Mouse (Mus musculus) right cerebral cortex, adult 2 months (tissue): ENCODE data around the gene Tsga10ip.
A peak's percentile ranks its signal among the peaks of the same experiment; 100 is the strongest.

Experiments used
- DNase-seq, 2 experiments: peaks; one replicate each; pipeline ENCODE4 v3.0.0; 2021 to 2022; ENCODE audit warnings: low spot score in 2 of 2

The Tsga10ip gene

DNA sequence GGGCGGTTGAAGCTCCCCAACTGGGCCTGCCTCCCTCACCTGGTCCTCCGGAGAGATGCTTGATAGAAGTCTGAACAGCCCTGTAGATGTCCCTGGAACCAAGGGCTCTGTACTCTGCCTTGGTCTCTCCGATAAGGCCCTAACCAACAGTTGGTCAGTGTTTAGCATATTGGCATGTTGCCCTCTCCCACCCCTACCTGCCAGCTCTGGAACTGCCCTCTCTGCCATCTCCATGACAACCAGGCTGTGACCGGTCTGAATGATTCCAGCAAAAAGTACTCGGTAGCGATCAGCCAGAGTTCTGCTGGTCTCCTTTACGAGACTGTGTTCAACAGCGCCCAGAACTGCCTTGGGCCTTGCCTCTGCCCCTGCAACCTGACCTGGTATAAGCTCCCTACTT is at the start of gene Tsga10ip:
TSS of gene Tsga10ip (minus strand) at position 234 of the 400 bp plus-strand sequence.
- no peak for DNase-seq

DNA sequence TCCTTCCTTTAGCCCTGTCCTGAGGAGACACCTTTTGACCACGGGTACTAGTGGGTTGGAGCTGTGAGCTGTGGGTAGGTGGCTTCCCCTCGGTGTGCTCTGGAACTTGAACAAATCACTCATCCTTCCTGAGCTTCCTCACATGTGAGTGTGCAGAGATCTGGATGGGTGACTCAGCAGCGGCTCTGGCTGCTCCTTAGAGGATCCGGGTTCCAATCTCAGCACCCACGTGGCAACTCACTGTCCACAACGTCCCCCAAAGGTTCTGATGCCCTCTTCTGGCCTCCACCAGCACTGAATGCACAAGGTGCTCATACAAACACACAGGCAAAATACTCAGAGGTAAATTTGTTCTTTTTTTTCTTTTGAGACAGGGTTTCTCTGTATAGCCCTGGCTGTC is 49.4 kb upstream of the Tsga10ip start:
- DNase-seq = no peak

DNA sequence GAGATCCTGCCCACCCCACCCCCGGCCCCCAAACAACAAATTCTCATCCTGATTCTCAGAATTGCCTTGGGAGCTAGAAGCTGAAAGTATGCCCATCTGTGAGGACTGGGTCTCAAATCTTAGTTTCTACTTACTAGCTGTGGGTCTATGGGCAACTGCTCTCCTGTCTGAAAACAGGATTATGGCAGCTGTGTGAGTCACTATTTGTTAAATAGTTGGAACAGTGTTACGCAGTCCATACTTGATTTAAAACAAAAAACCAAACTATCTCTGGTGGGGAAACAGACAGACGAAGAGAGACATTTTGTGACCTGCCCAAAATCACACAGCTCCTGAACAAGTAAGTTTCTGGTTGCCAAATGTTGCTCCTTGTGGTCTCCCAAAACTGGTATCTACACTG is 47.3 kb upstream of the Tsga10ip start:
- DNase-seq = no peak

DNA sequence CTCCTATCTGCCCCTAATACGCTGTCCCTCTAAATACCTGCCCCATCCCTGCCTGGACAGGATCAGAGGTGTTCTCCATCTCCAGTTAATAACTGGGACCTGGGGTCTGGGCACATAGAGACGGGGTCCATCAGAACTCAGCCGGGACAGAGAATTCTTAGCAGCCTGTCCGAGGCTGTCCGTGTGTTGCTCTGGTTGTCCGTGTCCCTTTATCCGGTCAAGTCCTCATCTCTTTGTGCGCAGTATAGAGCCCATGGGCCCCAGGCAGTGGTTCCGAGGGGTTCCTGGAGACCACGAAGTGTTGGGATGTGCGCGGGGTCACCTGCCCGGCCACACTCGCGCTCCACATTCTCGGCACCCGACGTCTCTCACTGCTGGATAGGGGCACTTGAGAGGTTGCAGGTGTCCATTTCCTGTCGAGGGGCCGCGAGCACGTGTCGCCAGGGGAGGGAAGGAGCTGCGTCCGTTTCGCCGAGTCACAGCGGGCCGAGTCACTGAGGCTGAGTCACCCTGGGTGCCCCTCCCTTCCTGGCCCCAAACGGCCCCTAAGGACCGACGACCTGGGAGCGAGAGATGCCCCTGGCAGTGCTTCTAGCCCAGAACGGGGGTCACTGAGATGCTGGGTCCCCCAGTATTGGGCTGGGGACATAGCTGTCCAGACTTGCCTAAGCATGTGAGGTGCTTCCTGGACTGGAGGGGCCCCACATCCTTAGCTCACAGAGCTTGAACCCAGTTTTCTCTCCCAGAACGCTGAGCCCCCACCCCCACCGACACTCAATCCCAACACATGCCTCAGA is 46.2 kb upstream of the Tsga10ip start:
- DNase-seq = no peak

DNA sequence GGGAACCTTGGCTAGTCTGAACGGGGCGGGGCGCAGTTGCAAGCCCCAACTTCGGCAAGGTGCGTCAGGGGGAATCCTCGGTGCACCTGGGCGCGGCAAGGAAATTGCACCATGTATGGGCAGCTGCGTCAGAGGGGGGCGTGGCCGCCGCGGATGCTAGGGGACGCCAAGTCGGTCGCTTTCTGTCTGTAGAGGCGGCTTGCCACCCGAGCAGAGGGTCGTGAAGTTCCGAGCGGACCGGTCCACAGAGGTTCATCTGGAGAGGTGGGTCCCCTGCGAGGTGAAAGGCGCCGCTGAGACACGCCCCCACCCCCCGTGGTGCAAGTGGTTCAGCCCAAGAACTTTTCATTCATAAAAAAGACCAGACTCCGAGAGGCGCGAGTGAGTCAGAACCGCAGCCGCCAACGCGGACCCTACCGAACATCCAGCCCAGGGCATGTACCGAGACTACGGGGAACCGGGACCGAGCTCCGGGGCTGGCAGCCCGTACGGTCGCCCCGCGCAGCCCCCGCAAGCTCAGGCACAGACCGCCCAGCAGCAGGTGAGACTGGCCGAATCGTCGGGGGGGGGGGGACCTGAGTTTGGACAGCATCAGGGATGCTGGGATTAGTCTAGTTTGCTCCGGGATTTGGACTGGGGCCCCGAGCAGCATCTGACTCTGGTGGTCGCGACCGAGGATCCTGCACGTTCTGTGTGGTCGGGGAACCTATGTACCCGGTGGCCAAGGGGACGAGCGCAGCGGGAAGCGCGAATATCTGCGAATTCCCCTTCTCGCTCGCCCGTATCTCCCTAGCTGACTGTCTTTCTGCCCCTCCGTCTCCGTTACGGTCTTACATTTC is 45.4 kb upstream of the Tsga10ip start, which contains the start of gene Fosl1:
TSS of gene Fosl1 (plus strand) at position 33 of the 839 bp plus-strand sequence.
- peak; percentile 74 to 80 for DNase-seq

DNA sequence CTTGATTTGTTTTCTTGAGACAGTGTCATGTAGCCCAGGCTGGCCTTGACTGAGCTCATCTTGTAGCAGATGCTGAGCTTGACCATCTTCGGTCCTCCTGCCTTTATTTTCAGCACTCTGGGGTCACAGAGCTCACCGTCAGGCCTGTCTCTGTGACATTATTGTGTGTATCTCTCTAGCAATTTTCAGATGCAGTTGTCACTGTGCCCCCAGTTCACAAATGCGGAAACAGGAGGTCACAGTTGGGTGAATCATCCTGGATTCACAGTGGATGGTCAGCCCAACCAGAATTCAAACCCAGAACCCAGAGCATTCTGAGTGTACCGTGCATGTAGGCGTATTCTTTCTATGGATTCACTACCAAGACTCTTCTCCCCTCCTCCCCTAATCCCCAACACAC is 43.4 kb upstream of the Tsga10ip start:
- DNase-seq = no peak

DNA sequence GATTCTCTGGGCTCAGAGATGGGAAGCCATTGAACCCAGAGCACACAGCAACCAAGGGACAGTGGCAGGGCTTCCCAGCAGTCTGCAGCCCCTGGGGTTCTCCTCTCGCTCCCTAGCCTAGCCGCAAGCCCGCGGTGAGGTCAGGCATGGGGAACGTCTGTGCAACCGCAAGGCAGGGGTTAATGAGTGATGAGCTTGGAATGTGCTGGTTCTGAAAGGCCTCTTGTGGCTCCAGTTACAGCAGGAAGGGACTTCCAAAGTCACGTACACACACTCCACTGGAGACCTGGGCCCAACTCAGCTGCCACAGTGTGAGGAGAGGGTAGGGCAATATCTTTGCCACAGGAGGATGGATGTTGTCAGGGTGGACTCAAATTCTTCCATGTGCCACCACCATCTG is 42.6 kb upstream of the Tsga10ip start:
- no peak for DNase-seq

DNA sequence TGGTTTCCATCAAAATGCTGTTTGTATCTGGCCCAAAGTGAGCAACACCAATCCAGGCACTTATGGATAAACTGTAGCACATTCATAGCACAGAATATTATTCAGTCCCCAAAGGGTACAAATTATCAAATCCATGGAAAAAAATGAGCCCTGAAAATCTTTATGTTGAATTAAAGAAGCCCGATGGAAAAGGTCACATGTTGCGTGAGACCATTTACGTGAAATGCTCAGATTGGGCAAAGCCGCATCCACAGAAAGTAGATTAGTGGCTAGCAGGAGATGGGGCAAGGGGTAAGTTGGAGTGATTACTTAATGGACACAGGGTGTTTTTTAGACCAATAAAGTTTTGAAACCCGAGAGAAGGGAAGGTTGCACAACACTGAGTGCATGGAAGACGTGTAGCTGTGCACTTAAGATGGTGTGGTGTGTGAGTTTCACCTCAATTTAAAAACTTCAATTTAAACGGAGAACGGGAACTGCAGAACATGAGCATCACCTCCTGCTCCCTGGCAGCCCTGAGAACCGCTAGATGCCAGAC is 42.1 kb upstream of the Tsga10ip start:
- DNase-seq = no peak

DNA sequence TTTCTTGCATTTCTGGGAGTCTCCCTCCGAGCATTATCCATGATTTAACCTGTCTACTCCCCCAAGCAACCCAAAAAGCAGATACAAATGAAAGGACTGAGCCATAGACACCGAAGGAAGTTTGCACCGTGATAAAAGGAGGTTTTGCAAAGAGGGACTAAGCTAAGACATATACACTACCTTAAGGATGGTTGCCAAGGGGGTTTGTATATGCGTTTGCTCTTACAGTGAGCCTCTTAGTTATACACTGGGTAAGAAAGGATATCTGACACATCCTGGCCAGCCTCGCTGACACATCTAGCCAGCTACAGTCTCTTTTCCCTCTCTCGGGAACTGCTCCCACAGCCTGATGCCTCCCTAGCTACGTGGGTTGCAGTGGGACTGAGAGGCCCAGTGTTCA is 31.6 kb upstream of the Tsga10ip start:
- no peak for DNase-seq

DNA sequence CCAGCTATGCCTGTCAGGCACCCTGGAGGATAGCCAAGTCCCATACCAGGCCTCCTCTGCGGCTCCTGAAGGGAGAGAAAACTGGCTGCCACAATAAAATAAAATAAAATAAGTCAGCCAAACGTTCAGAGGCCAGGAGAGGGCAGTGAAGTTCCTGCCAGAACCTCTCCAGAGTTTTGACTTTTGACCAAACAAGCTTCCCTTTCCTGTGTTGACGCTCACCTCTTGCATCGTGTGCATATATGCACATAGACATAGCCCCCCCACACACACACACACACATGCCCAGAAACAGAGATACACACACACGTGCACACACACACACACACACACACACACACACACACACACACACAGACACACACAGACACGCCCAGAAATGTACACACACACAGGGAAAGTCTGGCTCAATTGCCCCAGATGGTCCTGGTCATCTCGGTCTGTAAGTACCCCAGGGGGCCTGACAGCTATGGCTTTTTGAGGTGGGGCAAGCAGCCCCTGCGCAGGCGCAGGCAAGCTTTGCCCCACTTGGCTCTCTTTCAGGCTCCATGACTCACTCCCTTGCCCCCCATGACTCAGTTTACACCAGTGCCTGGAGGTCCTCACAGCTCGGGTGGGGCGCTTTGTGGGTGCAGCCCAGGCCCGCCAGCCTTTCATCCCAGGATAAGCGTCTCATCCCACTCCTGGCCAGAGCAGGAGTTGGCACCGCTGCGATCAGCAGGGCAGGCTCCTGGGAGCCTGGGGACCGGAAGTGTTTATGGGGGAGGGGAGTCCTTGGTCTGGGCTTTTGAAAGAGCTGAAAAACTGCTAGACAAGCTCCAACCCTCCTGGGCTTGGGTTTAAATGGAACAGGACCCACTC is 30.9 kb upstream of the Tsga10ip start:
- DNase-seq = no peak

DNA sequence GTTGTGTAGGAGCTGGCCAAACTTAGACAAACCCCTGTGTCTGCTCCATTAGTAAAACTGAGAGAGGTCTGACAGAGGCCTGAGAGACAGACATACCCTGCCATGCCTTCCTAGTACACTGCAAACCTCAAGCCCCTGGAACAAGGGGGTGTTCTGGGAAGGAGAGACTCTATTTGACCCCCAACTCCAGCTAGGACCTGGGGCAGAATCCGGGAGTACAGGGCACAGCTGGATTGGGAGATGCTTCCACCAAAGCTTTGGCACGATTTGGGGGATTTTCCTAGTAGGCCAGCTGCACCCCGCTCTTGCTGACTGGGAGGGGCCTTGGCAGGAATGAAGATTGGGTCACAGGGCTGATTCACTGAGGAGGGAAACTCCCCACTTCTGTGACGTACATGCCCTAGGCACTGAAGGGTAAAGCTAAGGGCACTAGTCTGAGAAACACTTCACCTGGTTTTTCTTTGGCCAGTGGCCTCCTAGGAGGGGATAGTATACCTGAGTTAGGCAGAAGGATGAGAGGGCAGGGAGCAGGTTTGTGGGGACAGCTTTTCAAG is 29.7 kb upstream of the Tsga10ip start:
- DNase-seq = no peak

DNA sequence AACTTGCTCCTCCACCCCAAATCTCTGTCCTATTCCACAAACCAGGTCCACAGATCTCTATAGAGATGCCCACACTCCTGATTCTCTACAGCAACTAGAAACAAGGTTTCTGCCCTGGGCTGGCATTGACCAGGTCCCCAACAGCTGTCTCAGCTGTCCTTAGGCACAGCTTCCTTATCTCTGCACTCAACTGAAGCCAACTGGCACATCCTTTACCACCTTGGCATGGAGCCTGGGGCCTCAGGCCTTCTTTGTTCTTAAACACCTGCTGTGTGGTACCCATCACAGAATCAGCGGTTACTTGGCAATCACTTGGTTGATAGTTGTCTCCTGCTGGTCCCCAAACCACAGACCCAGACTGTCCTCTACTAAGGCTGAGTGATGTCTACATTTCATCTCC is 28.1 kb upstream of the Tsga10ip start:
- no peak for DNase-seq

DNA sequence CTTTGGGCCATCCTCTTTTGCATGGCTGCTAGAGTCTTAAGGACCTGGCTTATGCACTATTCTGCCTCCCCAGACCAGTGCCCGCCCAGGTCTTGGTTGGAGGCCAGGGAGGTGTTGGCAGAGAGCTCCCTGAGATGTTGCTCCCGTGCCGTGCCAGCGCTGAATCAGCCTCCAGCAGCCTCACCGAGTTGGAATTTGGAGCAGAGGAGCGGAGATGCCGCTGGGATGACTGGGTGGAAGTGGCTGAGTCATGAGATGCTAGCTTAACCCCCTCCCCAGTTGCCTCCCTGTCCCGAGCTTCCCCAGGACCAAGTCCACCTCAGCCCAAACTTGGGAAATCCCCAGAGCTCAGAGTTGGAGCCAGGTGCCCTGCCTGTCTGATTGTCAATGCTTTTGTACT is 27.5 kb upstream of the Tsga10ip start:
- DNase-seq = no peak

DNA sequence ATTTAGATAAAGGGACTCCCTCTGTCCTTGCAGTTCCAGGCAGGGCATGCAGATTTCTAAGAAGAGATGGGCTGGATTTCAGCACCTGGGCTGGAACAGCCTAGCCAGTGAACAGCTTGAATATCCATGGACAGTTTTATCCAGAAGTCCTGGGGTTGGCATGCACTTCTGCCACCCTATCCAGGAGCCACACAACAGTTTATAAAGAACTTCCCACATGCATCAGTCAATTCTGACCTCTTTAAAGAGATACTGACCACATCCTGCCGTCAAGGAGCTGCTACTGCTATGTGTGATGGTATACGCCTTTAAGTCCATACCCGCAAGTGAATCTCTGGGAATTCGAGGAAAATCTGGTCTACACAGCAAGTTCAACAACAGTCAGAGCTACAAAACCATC is 26.9 kb upstream of the Tsga10ip start:
- DNase-seq = no peak

DNA sequence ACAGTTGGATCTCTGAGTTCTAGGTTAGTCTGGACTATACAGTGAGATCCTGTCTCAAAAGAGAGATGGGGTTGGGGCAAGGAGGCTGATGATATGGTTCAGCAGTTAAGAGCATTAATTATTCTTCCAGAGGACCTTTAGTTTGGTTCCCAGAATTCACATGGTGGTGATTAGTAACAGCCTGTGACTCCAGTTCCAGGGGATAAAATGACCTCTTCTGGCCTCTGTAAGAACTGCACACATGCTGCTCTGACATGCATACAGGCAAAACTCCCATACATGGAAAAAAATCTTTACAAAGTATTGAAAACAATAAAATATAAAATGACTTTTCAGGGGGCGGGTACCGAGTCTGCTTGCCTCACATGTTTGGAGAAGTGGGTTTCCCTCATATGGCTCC is 25.8 kb upstream of the Tsga10ip start:
- DNase-seq = no peak

DNA sequence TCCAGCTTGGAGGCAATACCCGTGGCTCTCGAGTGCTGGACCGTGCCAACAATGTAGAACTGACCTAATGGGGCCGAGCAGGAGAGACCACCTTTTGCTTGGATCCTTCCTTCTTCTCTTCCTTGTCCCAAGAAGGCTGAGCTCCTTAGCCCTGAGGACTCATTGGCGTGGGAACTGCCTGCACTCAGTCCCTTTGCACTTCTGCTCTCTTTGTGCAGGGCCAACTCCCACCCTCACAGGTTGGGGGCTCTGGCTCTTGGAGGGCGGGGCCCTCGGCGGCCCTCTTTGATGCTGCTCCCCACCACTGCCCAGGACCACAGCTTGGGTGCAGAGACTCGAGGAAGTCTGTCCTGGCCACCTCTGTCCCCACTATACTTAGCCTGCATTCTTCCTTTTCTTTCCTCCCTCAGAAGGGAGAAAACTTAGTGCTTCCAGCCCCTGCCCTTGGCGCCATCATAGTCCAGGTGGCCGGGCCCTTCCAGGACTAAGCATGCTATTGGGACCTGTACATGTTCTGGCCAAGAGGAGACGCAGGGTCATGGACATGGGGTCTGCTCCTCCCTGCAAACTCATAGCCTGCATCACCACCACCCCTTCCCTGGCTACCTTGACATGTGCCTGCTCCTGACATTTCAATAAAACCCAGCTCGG is 24.4 kb upstream of the Tsga10ip start:
- DNase-seq = no peak

DNA sequence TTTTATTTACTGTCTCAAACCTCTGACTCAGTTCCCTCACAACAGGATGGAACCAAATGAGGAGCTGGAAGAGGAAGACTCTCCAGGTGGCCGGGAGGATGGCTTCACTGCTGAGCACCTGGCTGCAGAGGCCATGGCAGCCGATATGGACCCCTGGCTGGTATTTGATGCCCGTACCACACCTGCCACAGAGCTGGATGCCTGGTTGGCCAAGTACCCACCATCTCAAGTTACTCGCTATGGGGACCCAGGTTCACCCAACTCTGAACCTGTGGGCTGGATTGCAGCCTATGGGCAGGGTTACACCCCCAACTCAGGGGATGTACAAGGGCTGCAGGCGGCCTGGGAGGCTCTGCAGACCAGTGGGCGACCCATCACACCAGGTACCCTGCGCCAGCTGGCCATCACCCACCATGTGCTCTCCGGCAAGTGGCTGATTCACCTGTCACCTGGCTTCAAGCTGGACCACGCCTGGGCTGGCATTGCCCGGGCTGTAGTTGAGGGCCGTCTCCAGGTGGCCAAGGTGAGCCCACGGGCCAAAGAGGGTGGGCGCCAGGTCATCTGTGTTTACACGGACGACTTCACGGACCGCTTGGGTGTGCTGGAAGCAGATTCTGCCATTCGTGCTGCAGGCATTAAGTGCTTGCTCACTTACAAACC is 23.7 kb upstream of the Tsga10ip start:
- no peak for DNase-seq

DNA sequence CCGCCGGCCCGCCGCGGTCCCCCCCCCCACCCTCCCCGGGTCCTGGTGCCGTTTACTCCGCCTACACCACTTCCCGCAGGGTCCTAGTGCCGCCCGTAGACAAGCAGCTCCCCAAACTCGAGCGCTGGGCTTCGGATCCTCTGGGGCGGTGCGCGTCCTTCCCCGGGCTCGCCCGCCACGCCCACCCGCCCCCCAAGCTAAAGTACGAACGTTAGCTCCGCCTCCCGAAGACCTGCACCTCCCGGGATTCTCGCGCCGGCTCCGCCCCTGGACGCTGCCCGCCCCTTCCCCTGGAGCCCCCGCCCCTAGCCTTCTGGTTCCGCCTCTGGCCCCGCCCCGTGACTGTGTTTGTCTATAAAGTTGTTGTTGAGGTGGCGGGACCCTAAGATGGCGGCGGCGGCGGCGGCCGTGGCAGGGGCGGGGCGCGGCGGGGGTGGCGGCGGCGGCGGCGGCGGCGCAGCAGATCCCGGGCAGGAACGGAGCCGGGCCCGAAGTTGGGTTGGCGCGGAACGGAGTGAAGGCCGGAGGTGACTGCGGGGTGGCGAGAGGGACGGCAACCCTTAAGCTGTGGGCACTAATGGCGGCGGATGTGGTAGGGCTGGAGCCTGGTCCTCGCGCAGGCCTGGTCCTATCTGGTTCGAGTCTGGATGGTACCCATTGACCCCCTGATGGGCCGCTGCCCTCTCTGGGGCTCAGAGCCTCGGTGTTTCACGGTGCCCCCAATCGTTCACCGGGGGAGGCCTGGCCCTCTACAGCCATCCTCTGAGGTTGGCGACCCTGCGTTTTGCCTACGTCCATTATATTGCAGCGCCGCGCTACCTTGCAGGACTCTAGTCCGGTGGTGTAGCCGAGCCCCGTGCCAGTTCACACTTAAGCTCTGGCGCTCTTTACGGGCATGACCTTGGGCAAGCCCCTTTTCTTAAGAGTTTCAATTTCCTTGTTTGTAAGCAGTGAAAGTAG is 22.7 kb upstream of the Tsga10ip start, which contains the start of the genes Drap1 and AI837181:
TSS of gene Drap1 (minus strand) at position 198 of the 960 bp plus-strand sequence.
TSS of gene AI837181 (plus strand) at position 363 of the 960 bp plus-strand sequence.
- peak; percentile 90 to 93 for DNase-seq
